Mouse (Mus musculus): ENCODE results near the gene Bves. TPM values are rescaled to one million over a fixed set of nuclear protein-coding genes. Genes with fewer than 3 reads are reported as not detected.

The Bves gene
- polyA plus RNA-seq, 1 experiment from 2014 or later, result 71.7 TPM

DNA sequence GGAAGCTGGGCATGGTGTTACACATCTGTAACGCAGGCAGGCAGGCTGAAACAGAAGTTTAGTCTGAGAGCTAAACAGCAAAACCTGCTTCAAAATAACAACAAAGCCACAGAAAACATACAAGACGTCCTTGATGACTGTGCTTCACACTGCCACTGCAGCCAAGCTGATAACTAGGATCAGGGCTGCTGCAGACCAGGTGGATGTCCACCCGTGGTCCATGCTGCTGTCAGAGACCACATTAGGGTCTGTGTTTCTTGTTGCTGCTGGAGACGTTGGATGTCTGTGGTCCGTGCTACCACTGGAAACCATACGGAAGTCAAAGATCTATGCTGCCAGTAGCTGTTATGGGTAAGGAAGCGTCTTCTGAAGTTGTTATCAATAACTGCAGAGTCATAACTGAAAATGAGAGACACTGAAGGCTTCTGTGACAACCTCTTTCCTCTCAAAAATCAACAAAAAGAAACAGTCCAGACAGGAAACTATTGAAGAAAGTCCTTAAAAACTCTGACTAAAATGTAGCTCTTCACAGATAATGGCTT lies 64.2 kb downstream of the Bves start:
- 77% methylated on average over 7 of the region's 7 CpGs for WGBS
- Histone ChIP-seq H3K36me3 (no peaks in the 10 kb centered on the region), H3K4me3 (no peak overlapping the region), H3K4me1 (peaks cover 4% of the 10 kb centered on the region; the same call in 1 of the 2 replicates), H3K9me3 (no peaks in the 10 kb centered on the region), H3K4me2 (no peak overlapping the region), H3K27me3 (replicated peaks) (no peaks in the 10 kb centered on the region), H3K27ac (replicated peaks) (no peak overlapping the region), H3K9ac (no peak overlapping the region)
- no peak for ATAC-seq (ENCODE audit: extremely low read depth, insufficient number of reproducible peaks, low FRiP score, low TSS enrichment)

DNA sequence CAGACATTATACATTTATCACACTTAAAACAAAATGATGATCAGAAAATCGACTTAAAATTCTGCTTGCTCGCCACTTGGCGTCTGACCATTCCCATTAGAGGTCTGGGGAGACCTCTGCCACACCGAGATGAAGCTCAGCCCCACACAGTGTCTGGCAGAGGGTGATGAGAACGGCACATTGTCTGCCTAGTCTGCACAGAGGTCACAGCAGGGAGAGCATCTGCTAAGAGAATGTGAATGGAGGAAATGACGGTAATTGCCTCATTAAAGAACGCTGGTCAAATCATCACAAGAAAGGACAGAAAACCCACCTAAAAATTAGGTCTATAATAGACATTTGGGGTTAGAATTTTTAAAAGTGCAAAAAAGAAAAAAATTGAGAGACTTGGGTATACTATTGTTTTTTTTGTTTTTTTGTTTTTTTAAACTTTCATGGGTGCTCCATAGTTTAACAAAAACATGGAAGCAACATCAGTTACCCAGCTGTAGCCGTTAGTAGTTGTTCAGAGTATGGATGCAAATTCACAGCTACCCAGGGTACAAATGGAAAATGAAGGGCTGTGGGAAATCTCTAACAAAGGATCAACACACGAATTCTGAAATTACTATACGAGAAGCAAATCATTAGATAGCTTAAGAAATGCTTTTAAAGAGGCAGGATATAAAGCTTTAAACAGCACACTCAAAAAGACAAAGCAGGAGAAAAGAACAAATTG lies 75.2 kb downstream of the Bves start:
- no peak overlapping the region for H3K27ac ChIP-seq (replicated peaks)
- no peak overlapping the region for H3K4me2 ChIP-seq
- no peaks in the 10 kb centered on the region for H3K4me1 ChIP-seq
- no peak overlapping the region for H3K9ac ChIP-seq
- H3K9me3 ChIP-seq, result no peaks in the 10 kb centered on the region
- WGBS, result 63% methylated on average over 10 of the region's 10 CpGs
- no peak for ATAC-seq (ENCODE audit: extremely low read depth, insufficient number of reproducible peaks, low FRiP score, low TSS enrichment)
- H3K36me3 ChIP-seq, result no peaks in the 10 kb centered on the region
- H3K27me3 ChIP-seq (replicated peaks), result no peaks in the 10 kb centered on the region
- no peak overlapping the region for H3K4me3 ChIP-seq

DNA sequence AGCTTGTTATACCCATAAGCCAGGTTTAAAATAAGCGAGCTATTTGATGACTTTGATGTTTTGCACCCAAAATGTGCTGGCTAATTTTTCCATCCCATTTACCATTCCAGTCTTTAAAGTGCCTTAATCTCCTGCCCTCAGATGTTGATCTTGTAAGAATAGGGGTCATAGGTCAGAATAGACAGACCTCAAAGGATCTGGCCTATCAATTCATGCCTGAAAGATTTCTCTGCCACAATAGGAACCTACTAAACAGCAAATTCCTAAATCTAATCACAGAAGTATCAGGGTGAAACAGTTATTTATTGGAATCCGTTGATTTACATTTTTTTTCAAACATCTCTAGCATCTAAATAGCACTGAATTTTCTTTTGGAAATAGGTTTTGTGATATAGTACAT lies 76.2 kb downstream of the Bves start:
- Histone ChIP-seq H3K9ac (no peak overlapping the region), H3K4me1 (no peaks in the 10 kb centered on the region), H3K4me3 (no peak overlapping the region), H3K4me2 (no peak overlapping the region), H3K9me3 (no peaks in the 10 kb centered on the region), H3K27me3 (replicated peaks) (no peaks in the 10 kb centered on the region), H3K27ac (replicated peaks) (no peak overlapping the region), H3K36me3 (no peaks in the 10 kb centered on the region)
- no peak for ATAC-seq (ENCODE audit: extremely low read depth, insufficient number of reproducible peaks, low FRiP score, low TSS enrichment)
- WGBS, result 68% methylated on average over 2 of the region's 2 CpGs

DNA sequence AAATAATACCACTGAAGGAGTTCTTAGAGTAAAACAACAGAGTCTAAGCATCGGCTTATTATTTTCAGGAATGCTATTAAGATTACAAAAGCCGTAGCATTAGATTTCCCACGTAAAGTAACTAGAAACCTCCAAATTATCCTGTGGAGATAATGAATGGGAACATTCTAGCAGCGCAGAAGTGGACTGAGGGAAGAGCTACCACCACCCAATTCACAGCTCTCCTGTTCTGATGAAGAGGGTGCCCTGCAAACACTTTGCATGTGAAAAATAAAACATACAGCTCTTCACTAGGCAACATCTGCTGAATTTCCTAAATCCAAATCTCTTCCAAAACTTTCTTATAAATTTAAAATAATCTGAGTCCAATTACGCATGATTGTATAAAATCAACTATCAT lies 76.6 kb downstream of the Bves start:
- Histone ChIP-seq H3K4me2 (no peak overlapping the region), H3K36me3 (no peaks in the 10 kb centered on the region), H3K27ac (replicated peaks) (no peak overlapping the region), H3K4me3 (no peak overlapping the region), H3K9ac (no peak overlapping the region), H3K9me3 (no peaks in the 10 kb centered on the region), H3K27me3 (replicated peaks) (no peaks in the 10 kb centered on the region), H3K4me1 (no peaks in the 10 kb centered on the region)
- 82% methylated on average over 5 of the region's 5 CpGs for WGBS
- ATAC-seq (ENCODE audit: extremely low read depth, insufficient number of reproducible peaks, low FRiP score, low TSS enrichment), result no peak

Other genes with a start within 250 kb of the Bves start
- 32.2 and 35.2 TPM in 2 replicates for gene Popdc3, start 157.7 kb upstream of the Bves start, polyA plus RNA-seq (2015; fragmentation: Nextera tagmentation; extraction: Ambion mirVana)
- 2.9 and 3.5 TPM in 2 replicates for gene Lin28b, start 150.6 kb downstream of the Bves start, polyA plus RNA-seq (2015; fragmentation: Nextera tagmentation; extraction: Ambion mirVana)
- 13.0 and 14.8 TPM in 2 replicates for gene Hace1, start 242.1 kb downstream of the Bves start, polyA plus RNA-seq (2015; fragmentation: Nextera tagmentation; extraction: Ambion mirVana)